Comparison of ENCODE assay signal across 28 mouse cellular contexts in genomic region chr2:131201262-131201661, GRCm38 (mm10). TPM values are rescaled to one million over a fixed set of nuclear protein-coding genes. Genes with fewer than 3 reads are reported as not detected.
DNase-seq lines count a peak whose midpoint lies in the region; ATAC-seq and TF ChIP-seq lines count a peak whose summit lies in the region.
"Had no signal": no experiment of that assay in that cellular context is flagged by ENCODE, and none has a peak within 500 bp of the region (broad histone marks: within the 10 kb centered on the region; RNA-seq: fewer than 3 reads in every experiment).

No protein-coding gene starts in this region.

- H3ac ChIP-seq in myocyte (ENCODE audit: control insufficient read depth, insufficient read length) = no peak overlapping the region

- H3K9me3 ChIP-seq in liver, embryonic 13.5 days (replicated peaks) = no peaks in the 10 kb centered on the region
- H3K9me3 ChIP-seq in liver, embryonic 11.5 days (ENCODE audit: control insufficient read depth, low read length) = no peaks in the 10 kb centered on the region
- no peaks in the 10 kb centered on the region for H3K9me3 ChIP-seq in intestine, postnatal 0 days (ENCODE audit: control insufficient read depth)
- H3K9me3 ChIP-seq: forebrain, embryonic 12.5 days; heart, embryonic 15.5 days; intestine, embryonic 15.5 days; limb, embryonic 13.5 days; liver, embryonic 15.5 days; midbrain, embryonic 10.5 days; midbrain, embryonic 15.5 days; neural tube, embryonic 12.5 days had no signal

- 87% methylated on average over 3 of the region's 3 CpGs for WGBS in liver, embryonic 13.5 days (ENCODE audit: insufficient replicate concordance)
- WGBS in liver, embryonic 11.5 days = 88% methylated on average over 3 of the region's 3 CpGs
- WGBS in intestine, postnatal 0 days = 94% methylated on average over 3 of the region's 3 CpGs

- H3K4me3 ChIP-seq in liver, embryonic 13.5 days (replicated peaks) = no peak overlapping the region
- no peak overlapping the region for H3K4me3 ChIP-seq in liver, embryonic 11.5 days (ENCODE audit: low read depth, low read length)
- H3K4me3 ChIP-seq in myocyte = no peak overlapping the region
- H3K4me3 ChIP-seq in intestine, postnatal 0 days (ENCODE audit: low read depth, low read length) = no peak overlapping the region
- H3K4me3 ChIP-seq: erythroblast, embryonic 14.5 days; forebrain, embryonic 12.5 days; heart, embryonic 15.5 days; intestine, embryonic 15.5 days; left cerebral cortex, adult 2 months; limb, embryonic 13.5 days; liver, embryonic 15.5 days; midbrain, embryonic 10.5 days; midbrain, embryonic 15.5 days; neural tube, embryonic 12.5 days had no signal

- H3K4me2 ChIP-seq in liver, embryonic 13.5 days = no peak overlapping the region
- no peak overlapping the region for H3K4me2 ChIP-seq in liver, embryonic 11.5 days
- no peak overlapping the region for H3K4me2 ChIP-seq in myocyte (ENCODE audit: low read depth)
- no peak overlapping the region for H3K4me2 ChIP-seq in intestine, postnatal 0 days (replicated peaks; ENCODE audit: low read depth)
- H3K4me2 ChIP-seq: forebrain, embryonic 12.5 days; heart, embryonic 15.5 days; intestine, embryonic 15.5 days; limb, embryonic 13.5 days; liver, embryonic 15.5 days; lung, embryonic 14.5 days; midbrain, embryonic 15.5 days; neural tube, embryonic 12.5 days had no signal

- ATAC-seq in liver, embryonic 13.5 days (ENCODE audit: low read depth) = no peak
- ATAC-seq in liver, embryonic 11.5 days (replicated peaks; ENCODE audit: low FRiP score) = no peak
- no peak for ATAC-seq in intestine, postnatal 0 days
- ATAC-seq: forebrain, postnatal 0 days; hindbrain, postnatal 0 days; intestine, embryonic 15.5 days; midbrain, embryonic 15.5 days; Patski had no signal

- no peaks in the 10 kb centered on the region for H3K79me2 ChIP-seq in myocyte (ENCODE audit: control insufficient read depth, insufficient read depth)

- H3K9ac ChIP-seq in liver, embryonic 13.5 days = no peak overlapping the region
- no peak overlapping the region for H3K9ac ChIP-seq in liver, embryonic 11.5 days (ENCODE audit: low read depth, low read length)
- H3K9ac ChIP-seq in intestine, postnatal 0 days (ENCODE audit: low read depth, low read length) = no peak overlapping the region
- H3K9ac ChIP-seq: forebrain, embryonic 12.5 days; forebrain, postnatal 0 days; heart, embryonic 15.5 days; intestine, embryonic 15.5 days; limb, embryonic 13.5 days; liver, embryonic 15.5 days; lung, embryonic 14.5 days; midbrain, embryonic 15.5 days; neural tube, embryonic 12.5 days had no signal

- H3K4me1 ChIP-seq in liver, embryonic 13.5 days (replicated peaks) = peaks cover 64% of the 10 kb centered on the region
- H3K4me1 ChIP-seq in liver, embryonic 11.5 days (replicated peaks; ENCODE audit: control insufficient read depth, insufficient read depth, low read length) = peaks cover 22% of the 10 kb centered on the region
- peaks cover 9% of the 10 kb centered on the region; the same call in 1 of the 2 replicates for H3K4me1 ChIP-seq in intestine, postnatal 0 days (replicated peaks; ENCODE audit: control insufficient read depth, insufficient read depth, low read length)
- H3K4me1 ChIP-seq: forebrain, embryonic 12.5 days; neural tube, embryonic 12.5 days had no signal

- peaks cover 68% of the 10 kb centered on the region for H3K36me3 ChIP-seq in liver, embryonic 13.5 days
- no peaks in the 10 kb centered on the region for H3K36me3 ChIP-seq in liver, embryonic 11.5 days (ENCODE audit: control insufficient read depth, insufficient read depth, low read length)
- H3K36me3 ChIP-seq in myocyte (ENCODE audit: control insufficient read depth, insufficient read depth) = peaks cover 37% of the 10 kb centered on the region
- H3K36me3 ChIP-seq in intestine, postnatal 0 days (ENCODE audit: control insufficient read depth, insufficient read depth) = peaks cover 14% of the 10 kb centered on the region
- H3K36me3 ChIP-seq: intestine, embryonic 15.5 days; midbrain, embryonic 15.5 days had no signal

- no peaks in the 10 kb centered on the region for H3K27me3 ChIP-seq in liver, embryonic 13.5 days
- no peaks in the 10 kb centered on the region for H3K27me3 ChIP-seq in liver, embryonic 11.5 days (replicated peaks; ENCODE audit: control insufficient read depth, insufficient read depth, low read length)
- no peaks in the 10 kb centered on the region for H3K27me3 ChIP-seq in myocyte (ENCODE audit: control insufficient read depth, insufficient read depth, insufficient read length)
- H3K27me3 ChIP-seq in intestine, postnatal 0 days (replicated peaks; ENCODE audit: control insufficient read depth, insufficient read depth, low read length) = no peaks in the 10 kb centered on the region
- H3K27me3 ChIP-seq: forebrain, embryonic 12.5 days; heart, embryonic 15.5 days; intestine, embryonic 15.5 days; limb, embryonic 13.5 days; liver, embryonic 15.5 days; midbrain, embryonic 15.5 days; neural tube, embryonic 12.5 days; Patski had no signal

- no peak for TF ChIP-seq CTCF in intestine, postnatal 0 days (IDR thresholded peaks at IDR 0.05; ENCODE audit: low read depth)

- peak; percentile 42 for DNase-seq in adrenal gland, postnatal 10 days
- no peak for DNase-seq in adrenal gland, adult 2 months
- peak; percentile 54 for DNase-seq in cerebellum, adult 9-11 months
- no peak for DNase-seq in cerebellum, adult 8-10 months
- DNase-seq in liver, embryonic 13.5 days = no peak
- no peak for DNase-seq in liver, embryonic 11.5 days (ENCODE audit: low spot score)
- DNase-seq: forebrain, postnatal 0 days; gastrocnemius, postnatal 10 days; kidney, postnatal 14 days; lung, embryonic 14.5 days; right cerebral cortex, adult 18-20 months; thymus, adult 18-20 months; thymus, postnatal 25 days had no signal

- H3K27ac ChIP-seq in liver, embryonic 13.5 days = 0 out of 2 replicates have a peak overlapping the region, but pooled peaks have one; percentile 24
- H3K27ac ChIP-seq in liver, embryonic 11.5 days (ENCODE audit: low read depth, low read length) = no peak overlapping the region
- no peak overlapping the region for H3K27ac ChIP-seq in intestine, postnatal 0 days (ENCODE audit: low read depth, low read length)
- H3K27ac ChIP-seq: forebrain, embryonic 12.5 days; heart, embryonic 15.5 days; hindbrain, postnatal 0 days; intestine, embryonic 15.5 days; left cerebral cortex, adult 2 months; limb, embryonic 13.5 days; midbrain, embryonic 10.5 days; midbrain, embryonic 15.5 days; neural tube, embryonic 12.5 days; stomach, postnatal 0 days had no signal

- TF ChIP-seq POLR2A in myocyte (IDR thresholded peaks at IDR 0.05; ENCODE audit: insufficient read length, low read depth) = no peak

TF ChIP-seq in myocyte, 11 proteins besides CTCF, POLR2A, EP300 and RAD21 (continues in another document):
- no peak for TF ChIP-seq SRF (IDR thresholded peaks at IDR 0.05; ENCODE audit: control insufficient read depth, insufficient read length, low read depth)
- TF ChIP-seq POLR2AphosphoS2 (IDR thresholded peaks at IDR 0.05; ENCODE audit: insufficient read length, low read depth) = peak; percentile 78
- TF ChIP-seq TCF12 (IDR thresholded peaks at IDR 0.05; ENCODE audit: insufficient read depth, poor library complexity, severe bottlenecking) = no peak
- no peak for TF ChIP-seq USF1 (IDR thresholded peaks at IDR 0.05; ENCODE audit: low read depth)
- no peak for TF ChIP-seq TCF3 (IDR thresholded peaks at IDR 0.05; ENCODE audit: insufficient read length, low read depth)

RNA-seq across cellular contexts. Expression of gene Ap5s1, which starts 5.6 kb away (rescaled TPM):
- 10 to 100 TPM; 16.9 to 25.8 TPM for total RNA-seq in adrenal gland, postnatal 10 days (2021)
- 10 to 100 TPM; 13.7 to 20.2 TPM for total RNA-seq in adrenal gland, adult 2 months (2021)
- 89.8 and 91.7 TPM in 2 replicates for polyA plus RNA-seq in adrenal gland, adult 2 months (2012; rRNA removed)
- polyA plus RNA-seq in liver, embryonic 13.5 days (2015; fragmentation: Nextera tagmentation; extraction: Ambion mirVana) = 18.1 and 19.7 TPM in 2 replicates
- 18.1 and 19.2 TPM in 2 replicates for polyA plus RNA-seq in liver, embryonic 11.5 days (2014; fragmentation: Nextera tagmentation; extraction: Ambion mirVana)
- 33.6 TPM for polyA plus RNA-seq in myocyte (2012; fragmentation: generic; extraction: Trizol)
- 37.3 and 37.5 TPM in 2 replicates for polyA plus RNA-seq in intestine, postnatal 0 days (2015; fragmentation: Nextera tagmentation; extraction: Ambion mirVana)

RNA-seq across cellular contexts. Expression of gene Spef1, which starts 14.2 kb away (rescaled TPM):
- total RNA-seq in adrenal gland, postnatal 10 days (2021) = 10 to 100 TPM in 1 of 2 experiments, 1 to 10 TPM in 1; 7.4 to 10.5 TPM
- total RNA-seq in adrenal gland, adult 2 months (2021) = 1 to 10 TPM; 4.3 to 5.4 TPM
- polyA plus RNA-seq in adrenal gland, adult 2 months (2012; rRNA removed) = 4.8 and 5.3 TPM in 2 replicates
- 1.1 and 1.2 TPM in 2 replicates for polyA plus RNA-seq in liver, embryonic 13.5 days (2015; fragmentation: Nextera tagmentation; extraction: Ambion mirVana)
- polyA plus RNA-seq in liver, embryonic 11.5 days (2014; fragmentation: Nextera tagmentation; extraction: Ambion mirVana) = 1.3 and 1.5 TPM in 2 replicates
- polyA plus RNA-seq in myocyte (2012; fragmentation: generic; extraction: Trizol) = 9.4 TPM
- 2.0 and 2.1 TPM in 2 replicates for polyA plus RNA-seq in intestine, postnatal 0 days (2015; fragmentation: Nextera tagmentation; extraction: Ambion mirVana)

RNA-seq across cellular contexts. Expression of gene Cdc25b, which starts 14.5 kb away (rescaled TPM):
- 10 to 100 TPM; 13.6 to 22.4 TPM for total RNA-seq in adrenal gland, postnatal 10 days (2021)
- 1 to 10 TPM; 3.4 to 5.5 TPM for total RNA-seq in adrenal gland, adult 2 months (2021)
- 7.7 and 9.7 TPM in 2 replicates for polyA plus RNA-seq in adrenal gland, adult 2 months (2012; rRNA removed)
- polyA plus RNA-seq in liver, embryonic 13.5 days (2015; fragmentation: Nextera tagmentation; extraction: Ambion mirVana) = 171 and 201 TPM in 2 replicates
- polyA plus RNA-seq in liver, embryonic 11.5 days (2014; fragmentation: Nextera tagmentation; extraction: Ambion mirVana) = 76.4 and 85.4 TPM in 2 replicates
- 58.4 TPM for polyA plus RNA-seq in myocyte (2012; fragmentation: generic; extraction: Trizol)
- polyA plus RNA-seq in intestine, postnatal 0 days (2015; fragmentation: Nextera tagmentation; extraction: Ambion mirVana) = 10.9 and 12.4 TPM in 2 replicates

RNA-seq across cellular contexts. Expression of gene Cenpb, which starts 21.4 kb away (rescaled TPM):
- 10 to 100 TPM; 76.2 to 86.6 TPM for total RNA-seq in adrenal gland, postnatal 10 days (2021)
- total RNA-seq in adrenal gland, adult 2 months (2021) = 10 to 100 TPM; 47.7 to 88.5 TPM
- 94.5 and 107 TPM in 2 replicates for polyA plus RNA-seq in adrenal gland, adult 2 months (2012; rRNA removed)
- polyA plus RNA-seq in liver, embryonic 13.5 days (2015; fragmentation: Nextera tagmentation; extraction: Ambion mirVana) = 3.5 and 4.5 TPM in 2 replicates
- 3.8 and 4.9 TPM in 2 replicates for polyA plus RNA-seq in liver, embryonic 11.5 days (2014; fragmentation: Nextera tagmentation; extraction: Ambion mirVana)
- polyA plus RNA-seq in myocyte (2012; fragmentation: generic; extraction: Trizol) = 130 TPM
- polyA plus RNA-seq in intestine, postnatal 0 days (2015; fragmentation: Nextera tagmentation; extraction: Ambion mirVana) = 15.9 and 17.4 TPM in 2 replicates

RNA-seq across cellular contexts. Expression of gene Mavs, which starts 32.6 kb away (rescaled TPM):
- total RNA-seq in adrenal gland, postnatal 10 days (2021) = 10 to 100 TPM; 36.2 to 46.4 TPM
- 10 to 100 TPM; 46.2 to 48.8 TPM for total RNA-seq in adrenal gland, adult 2 months (2021)
- 81.8 and 89.7 TPM in 2 replicates for polyA plus RNA-seq in adrenal gland, adult 2 months (2012; rRNA removed)
- polyA plus RNA-seq in liver, embryonic 13.5 days (2015; fragmentation: Nextera tagmentation; extraction: Ambion mirVana) = 27.1 and 31.1 TPM in 2 replicates
- polyA plus RNA-seq in liver, embryonic 11.5 days (2014; fragmentation: Nextera tagmentation; extraction: Ambion mirVana) = 29.7 and 30.0 TPM in 2 replicates
- 16.6 TPM for polyA plus RNA-seq in myocyte (2012; fragmentation: generic; extraction: Trizol)
- 27.2 and 28.5 TPM in 2 replicates for polyA plus RNA-seq in intestine, postnatal 0 days (2015; fragmentation: Nextera tagmentation; extraction: Ambion mirVana)

Comparison
In these comparisons a context has a peak if more than half of its experiments do, and no peak if none do; other contexts are left out.
1. DNase-seq: peak in adrenal gland, postnatal 10 days (single experiment) and cerebellum, adult 9-11 months (single experiment); none in adrenal gland, adult 2 months (single experiment), cerebellum, adult 8-10 months (single experiment), liver, embryonic 13.5 days (single experiment) and liver, embryonic 11.5 days (single experiment).